Mouse (Mus musculus) E14TG2a.4 (cell line): ENCODE results near the gene Sphk2.

Experiments
- CTCF ChIP-seq: conservative IDR thresholded peaks from 2 replicates; pipeline ENCODE4 v1.5.1; 2014; ENCODE audit warnings: low read length
- NANOG ChIP-seq: IDR thresholded peaks from 2 replicates; pipeline ENCODE4 v1.6.1; 2014; ENCODE audit warnings: borderline replicate concordance, low read length, mixed read lengths
- POU5F1 ChIP-seq: IDR thresholded peaks from 2 replicates; pipeline ENCODE4 v1.6.1; 2014; ENCODE audit warnings: low read length, borderline replicate concordance

GRCm38 (mm10) chr7:45682144-45683126, 35.4 kb downstream of the Sphk2 start:
- TF ChIP-seq CTCF (peak; percentile 93), NANOG (no peak), POU5F1 (no peak)
